Mouse (Mus musculus) liver, embryonic 11.5 days (tissue): ENCODE measurements at regions not wholly inside any gene's neighbourhood (a gene's known extent, or its start where the extent isn't known, plus 50 kb on each side); places are given as distances from the start of the nearest gene placed in this dataset.

Experiments used
- ATAC-seq: fragments of 200-750 bp; cut with Nextera tagmentation; replicated peaks from 2 replicates; pipeline ENCODE4 v1.8.0; 2017; ENCODE audit warnings: moderate number of reproducible peaks, mild to moderate bottlenecking, moderate TSS enrichment, moderate library complexity; ENCODE audit not compliant: low FRiP score
- DNase-seq: peaks from one replicate; pipeline ENCODE4 v3.0.0-alpha.2; 2017; ENCODE audit warnings: low spot score
- H3K27ac ChIP-seq: fragments of 300-500 bp; sonication (generic); 2 replicates; pipeline ENCODE4 v1.5.1; 2014; ENCODE audit warnings: mild to moderate bottlenecking, low read depth, low read length, control low read depth
- H3K27me3 ChIP-seq: fragments of 300-500 bp; sonication (generic); replicated peaks from 2 replicates; pipeline ENCODE4 v1.6.1; 2014; ENCODE audit warnings: low read length, mixed read lengths; ENCODE audit not compliant: control insufficient read depth, insufficient read depth
- H3K36me3 ChIP-seq: fragments of 300-500 bp; sonication (generic); 2 replicates; pipeline ENCODE4 v1.6.1; 2014; ENCODE audit warnings: mild to moderate bottlenecking, low read length, moderate library complexity, mixed read lengths; ENCODE audit not compliant: control insufficient read depth, insufficient read depth
- H3K4me1 ChIP-seq: fragments of 300-500 bp; sonication (generic); replicated peaks from 2 replicates; pipeline ENCODE4 v1.6.1; 2014; ENCODE audit warnings: low read length, mixed read lengths; ENCODE audit not compliant: control insufficient read depth, insufficient read depth
- H3K4me2 ChIP-seq: fragments of 300-500 bp; sonication (generic); 2 replicates; pipeline ENCODE4 v1.6.1; 2014; ENCODE audit warnings: mild to moderate bottlenecking, control low read depth, moderate library complexity
- H3K4me3 ChIP-seq: fragments of 300-500 bp; sonication (generic); 2 replicates; pipeline ENCODE4 v1.5.1; 2014; ENCODE audit warnings: low read depth, low read length, control low read depth
- H3K9ac ChIP-seq: fragments of 300-500 bp; sonication (generic); 2 replicates; pipeline ENCODE4 v1.6.1; 2014; ENCODE audit warnings: low read depth, low read length, control low read depth
- H3K9me3 ChIP-seq: fragments of 300-500 bp; sonication (generic); 2 replicates; pipeline ENCODE4 v1.6.1; 2016; ENCODE audit warnings: low read length, inconsistent platforms, mixed read lengths; ENCODE audit not compliant: control insufficient read depth
- WGBS: fragments of 180-500 bp; shearing (Covaris S2); extraction: QIAGEN DNeasy Blood & Tissue Kit; methylation state at CpG from one replicate; pipeline ENCODE4 v1.1.7; 2014; 5-methylcytosine and 5-hydroxymethylcytosine counted together

GRCm38 (mm10) chr9:118405926-118406518, 72.0 kb upstream of the Eomes start:
- WGBS = 66% methylated on average over 9 of the region's 9 CpGs
- Histone ChIP-seq H3K27ac (no peak overlapping the region), H3K4me1 (no peaks in the 10 kb centered on the region), H3K9ac (no peak overlapping the region), H3K4me3 (no peak overlapping the region), H3K4me2 (no peak overlapping the region), H3K9me3 (no peaks in the 10 kb centered on the region), H3K27me3 (no peaks in the 10 kb centered on the region), H3K36me3 (no peaks in the 10 kb centered on the region)
- no peak for ATAC-seq
- DNase-seq = no peak

- Histone ChIP-seq H3K9me3 (no peaks in the 10 kb centered on the region), H3K4me3 (no peak overlapping the region), H3K4me1 (no peaks in the 10 kb centered on the region), H3K27ac (no peak overlapping the region), H3K4me2 (no peak overlapping the region), H3K9ac (no peak overlapping the region), H3K36me3 (no peaks in the 10 kb centered on the region), H3K27me3 (no peaks in the 10 kb centered on the region)
- ATAC-seq = no peak
- 56% methylated on average over 4 of the region's 4 CpGs for WGBS
- no peak for DNase-seq
These were observed 62.0 kb upstream of the Eomes start for GRCm38 (mm10) chr9:118416032-118416431.

GRCm38 (mm10) chr9:118416475-118416874, 61.5 kb upstream of the Eomes start:
- 65% methylated on average over 6 of the region's 6 CpGs for WGBS
- ATAC-seq (no peak), DNase-seq (no peak)
- no peaks in the 10 kb centered on the region for H3K4me1 ChIP-seq
- H3K27ac ChIP-seq = no peak overlapping the region
- no peaks in the 10 kb centered on the region for H3K27me3 ChIP-seq
- H3K9ac ChIP-seq = no peak overlapping the region
- no peaks in the 10 kb centered on the region for H3K9me3 ChIP-seq
- H3K4me2 ChIP-seq = no peak overlapping the region
- no peak overlapping the region for H3K4me3 ChIP-seq
- H3K36me3 ChIP-seq = no peaks in the 10 kb centered on the region

- no peaks in the 10 kb centered on the region for H3K27me3 ChIP-seq
- H3K4me2 ChIP-seq = no peak overlapping the region
- no peak overlapping the region for H3K27ac ChIP-seq
- H3K36me3 ChIP-seq = no peaks in the 10 kb centered on the region
- H3K9me3 ChIP-seq = no peaks in the 10 kb centered on the region
- no peak overlapping the region for H3K4me3 ChIP-seq
- no peaks in the 10 kb centered on the region for H3K4me1 ChIP-seq
- no peak overlapping the region for H3K9ac ChIP-seq
- ATAC-seq (no peak), DNase-seq (no peak)
- 68% methylated on average over 6 of the region's 6 CpGs for WGBS
These were observed 53.7 kb upstream of the Eomes start for GRCm38 (mm10) chr9:118424344-118424743.
